Mouse (Mus musculus) forebrain, postnatal 0 days (tissue): ENCODE results near the gene Btla. TPM values are rescaled to one million over a fixed set of nuclear protein-coding genes. Genes with fewer than 3 reads are reported as not detected.

Experiments
- ATAC-seq: fragments of 200-750 bp; cut with Nextera tagmentation; 2 replicates; pipeline ENCODE4 v1.8.0; 2017; ENCODE audit warnings: mild to moderate bottlenecking, moderate library complexity
- DNase-seq: peaks from one replicate; pipeline ENCODE4 v3.0.0-alpha.2; 2015
- H3K27ac ChIP-seq: fragments of 300-500 bp; sonication (generic); 2 replicates; pipeline ENCODE4 v1.5.1; 2014; ENCODE audit warnings: low read depth, mild to moderate bottlenecking, antibody characterized with exemption, low read length, moderate library complexity, mixed read lengths
- H3K27me3 ChIP-seq: fragments of 300-500 bp; sonication (generic); 2 replicates; pipeline ENCODE4 v1.6.1; 2014; ENCODE audit warnings: mild to moderate bottlenecking, low read length, mixed read lengths; ENCODE audit not compliant: insufficient read depth
- H3K36me3 ChIP-seq: fragments of 300-500 bp; sonication (generic); 2 replicates; pipeline ENCODE4 v1.6.1; 2014; ENCODE audit warnings: mild to moderate bottlenecking, moderate library complexity; ENCODE audit not compliant: insufficient read depth
- H3K4me1 ChIP-seq: fragments of 300-500 bp; sonication (generic); 2 replicates; pipeline ENCODE4 v1.6.1; 2014; ENCODE audit warnings: antibody characterized with exemption; ENCODE audit not compliant: insufficient read depth
- H3K4me2 ChIP-seq: fragments of 300-500 bp; sonication (generic); 2 replicates; pipeline ENCODE4 v1.6.1; 2014; ENCODE audit warnings: low read depth, mild to moderate bottlenecking, moderate library complexity
- H3K4me3 ChIP-seq: fragments of 300-500 bp; sonication (generic); 2 replicates; pipeline ENCODE4 v1.5.1; 2014; ENCODE audit warnings: low read depth, low read length, mixed read lengths
- H3K9ac ChIP-seq: fragments of 300-500 bp; sonication (generic); 2 replicates; pipeline ENCODE4 v1.6.1; 2014; ENCODE audit warnings: mild to moderate bottlenecking
- H3K9me3 ChIP-seq: fragments of 300-500 bp; sonication (generic); 2 replicates; pipeline ENCODE4 v1.6.1; 2016; ENCODE audit warnings: low read length
- CTCF ChIP-seq: sonication (generic); IDR thresholded peaks from 2 replicates; pipeline ENCODE4 v1.5.1; 2016; ENCODE audit warnings: antibody characterized with exemption, control low read depth, low read depth
- WGBS: fragments of 180-500 bp; shearing (Covaris S2); extraction: QIAGEN DNeasy Blood & Tissue Kit; methylation state at CpG from one replicate; pipeline ENCODE4 v1.1.7; 2014; 5-methylcytosine and 5-hydroxymethylcytosine counted together
- polyA plus RNA-seq: library from polyadenylated mRNA; unstranded; fragments of >200 nt; fragmentation: Nextera tagmentation; extraction: Ambion mirVana; gene quantifications from 2 replicates; pipeline ENCODE4 v1.2.1, GENCODE M21; 2015
- total RNA-seq: library from RNA; depleted of rRNA; stranded (reverse); fragments of >200 nt; gene quantifications from 2 replicates; pipeline ENCODE4 v1.2.3, GENCODE M21; 2014

The Btla gene
- total and polyA plus RNA-seq, 2 experiments from 2014 or later = 0.13 to 0.81 TPM

DNA sequence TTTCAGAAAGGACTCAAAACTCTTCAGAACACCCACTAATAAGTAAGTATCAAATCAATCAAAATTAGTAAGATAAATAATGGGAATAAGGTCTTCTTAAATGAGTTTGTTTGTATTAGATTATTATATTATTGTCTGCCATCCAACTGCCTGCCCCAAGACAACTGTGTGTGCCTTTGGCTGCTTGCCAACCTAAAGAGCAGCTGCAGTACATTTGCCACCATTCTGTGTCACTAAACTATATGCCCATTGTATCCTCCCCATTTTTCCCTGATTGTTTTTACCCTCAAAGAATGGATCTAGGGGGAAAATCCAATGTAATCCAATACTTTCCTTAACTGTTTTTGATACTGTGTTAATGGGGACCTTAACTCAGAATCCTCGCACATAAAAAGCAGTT is 18.6 kb downstream of the Btla start:
- no peaks in the 10 kb centered on the region for H3K36me3 ChIP-seq
- no peak for DNase-seq
- no peaks in the 10 kb centered on the region for H3K4me1 ChIP-seq
- H3K27ac ChIP-seq = no peak overlapping the region
- no peak overlapping the region for H3K4me2 ChIP-seq
- no peak for TF ChIP-seq CTCF
- WGBS = 51% methylated on average over 1 of the region's 1 CpGs
- no peak for ATAC-seq
- no peaks in the 10 kb centered on the region for H3K9me3 ChIP-seq
- no peak overlapping the region for H3K4me3 ChIP-seq
- no peaks in the 10 kb centered on the region for H3K27me3 ChIP-seq
- no peak overlapping the region for H3K9ac ChIP-seq

DNA sequence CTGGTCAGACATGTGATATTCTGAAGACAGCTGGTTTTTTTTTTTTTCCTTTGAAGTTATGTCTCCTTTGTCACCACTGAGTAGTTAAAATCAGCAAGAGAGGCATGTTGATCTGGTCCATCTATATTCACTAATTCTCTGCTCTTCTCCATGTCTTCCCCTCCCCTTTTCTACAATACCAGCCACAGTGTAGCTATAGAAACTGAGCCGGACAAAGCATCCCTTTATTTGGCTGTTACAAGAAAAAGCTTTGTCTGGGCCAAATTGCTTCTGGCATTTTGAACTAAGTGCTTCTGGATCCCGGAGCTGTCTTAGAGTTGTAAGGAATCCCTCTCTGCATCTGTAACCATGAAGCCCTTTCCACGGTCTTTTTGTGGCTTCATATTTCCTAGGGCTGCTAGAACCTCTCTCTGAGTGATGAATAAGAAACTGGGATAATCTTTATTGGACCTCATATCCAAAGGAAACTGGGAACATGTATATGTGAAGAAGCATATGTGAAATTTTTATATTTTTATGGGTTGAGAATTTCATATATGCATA is 20.9 kb downstream of the Btla start:
- H3K4me1 ChIP-seq = no peaks in the 10 kb centered on the region
- H3K36me3 ChIP-seq = no peaks in the 10 kb centered on the region
- no peaks in the 10 kb centered on the region for H3K9me3 ChIP-seq
- DNase-seq = peak; percentile 16
- no peak overlapping the region for H3K9ac ChIP-seq
- no peak overlapping the region for H3K27ac ChIP-seq
- 7% methylated on average over 3 of the region's 3 CpGs for WGBS
- ATAC-seq = peak; percentile 71
- no peak overlapping the region for H3K4me3 ChIP-seq
- no peak overlapping the region for H3K4me2 ChIP-seq
- no peaks in the 10 kb centered on the region for H3K27me3 ChIP-seq
- no peak for TF ChIP-seq CTCF

DNA sequence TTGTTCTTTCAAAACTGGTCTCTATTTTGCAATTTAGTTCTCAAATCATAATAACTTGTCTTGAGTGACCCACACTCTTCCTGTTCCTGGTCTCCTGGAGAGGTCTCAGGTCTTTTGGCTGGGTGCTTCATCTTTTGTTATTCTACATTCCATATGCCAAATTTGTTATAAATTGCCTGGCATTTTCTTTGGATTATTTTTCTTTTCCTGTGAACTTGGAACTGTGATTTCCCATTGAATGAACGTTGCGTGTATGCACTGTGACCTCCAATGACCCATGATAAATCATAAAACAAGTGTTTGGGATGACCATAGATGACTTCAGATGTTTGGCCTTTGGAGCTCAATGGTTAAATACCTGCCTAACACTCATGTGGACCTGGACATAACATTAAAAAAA is 25.6 kb downstream of the Btla start:
- TF ChIP-seq CTCF = no peak
- no peak overlapping the region for H3K4me3 ChIP-seq
- H3K4me2 ChIP-seq = no peak overlapping the region
- no peaks in the 10 kb centered on the region for H3K9me3 ChIP-seq
- ATAC-seq = no peak
- H3K36me3 ChIP-seq = no peaks in the 10 kb centered on the region
- no peaks in the 10 kb centered on the region for H3K27me3 ChIP-seq
- no peak overlapping the region for H3K27ac ChIP-seq
- 65% methylated on average over 2 of the region's 2 CpGs for WGBS
- no peak overlapping the region for H3K9ac ChIP-seq
- no peak for DNase-seq
- H3K4me1 ChIP-seq = no peaks in the 10 kb centered on the region

DNA sequence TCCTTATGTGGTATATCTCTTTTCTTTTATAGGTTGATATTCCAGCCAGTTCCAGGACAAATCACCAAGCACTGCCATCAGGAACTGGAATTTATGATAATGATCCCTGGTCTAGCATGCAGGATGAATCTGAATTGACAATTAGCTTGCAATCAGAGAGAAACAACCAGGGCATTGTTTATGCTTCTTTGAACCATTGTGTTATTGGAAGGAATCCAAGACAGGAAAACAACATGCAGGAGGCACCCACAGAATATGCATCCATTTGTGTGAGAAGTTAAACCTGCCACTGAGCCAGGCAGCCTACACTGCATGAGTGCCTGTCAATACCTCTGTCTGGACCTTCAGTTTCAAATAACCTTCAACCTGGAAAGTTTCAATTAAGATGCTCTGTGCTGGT is 26.2 kb downstream of the Btla start:
- Histone ChIP-seq H3K36me3 (no peaks in the 10 kb centered on the region), H3K9me3 (no peaks in the 10 kb centered on the region), H3K4me2 (no peak overlapping the region), H3K4me1 (no peaks in the 10 kb centered on the region), H3K27me3 (no peaks in the 10 kb centered on the region), H3K27ac (no peak overlapping the region), H3K4me3 (no peak overlapping the region), H3K9ac (no peak overlapping the region)
- TF ChIP-seq CTCF = no peak
- no peak for ATAC-seq
- DNase-seq = no peak

DNA sequence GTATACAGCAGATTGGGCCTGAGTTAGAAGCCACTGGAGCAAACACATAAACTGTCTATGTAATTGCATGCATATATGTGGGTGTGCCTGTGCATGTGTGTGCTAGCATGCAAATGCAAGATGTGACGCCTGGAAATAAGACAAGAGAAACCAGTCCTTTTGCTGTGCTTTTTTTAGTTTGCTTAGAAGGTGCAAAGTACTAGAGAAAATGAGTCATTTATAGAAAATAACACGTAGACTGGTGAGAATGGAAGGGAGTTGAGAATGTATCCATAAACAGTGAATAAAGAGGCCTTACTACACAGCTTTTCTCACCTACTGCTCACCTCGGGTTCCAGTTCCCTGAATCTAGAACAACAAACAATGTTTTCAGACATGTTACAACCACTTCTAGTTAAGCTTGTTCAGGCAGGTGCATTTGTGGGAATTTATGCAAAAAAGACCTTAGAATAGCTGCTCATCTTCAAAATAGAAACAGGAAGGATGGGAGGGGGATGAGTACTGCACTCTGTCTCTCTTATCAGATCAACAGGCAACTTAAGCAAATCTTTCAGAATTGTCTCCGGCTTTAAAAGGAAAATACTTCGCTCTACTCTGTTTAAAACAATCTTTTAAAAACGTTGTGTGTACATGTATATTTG is 27.8 kb downstream of the Btla start:
- Histone ChIP-seq H3K4me1 (no peaks in the 10 kb centered on the region), H3K4me3 (no peak overlapping the region), H3K4me2 (no peak overlapping the region), H3K9ac (no peak overlapping the region), H3K36me3 (no peaks in the 10 kb centered on the region), H3K27ac (no peak overlapping the region), H3K27me3 (no peaks in the 10 kb centered on the region), H3K9me3 (no peaks in the 10 kb centered on the region)
- ATAC-seq (no peak), DNase-seq (no peak)
- WGBS = 84% methylated on average over 6 of the region's 6 CpGs
- TF ChIP-seq CTCF = no peak

DNA sequence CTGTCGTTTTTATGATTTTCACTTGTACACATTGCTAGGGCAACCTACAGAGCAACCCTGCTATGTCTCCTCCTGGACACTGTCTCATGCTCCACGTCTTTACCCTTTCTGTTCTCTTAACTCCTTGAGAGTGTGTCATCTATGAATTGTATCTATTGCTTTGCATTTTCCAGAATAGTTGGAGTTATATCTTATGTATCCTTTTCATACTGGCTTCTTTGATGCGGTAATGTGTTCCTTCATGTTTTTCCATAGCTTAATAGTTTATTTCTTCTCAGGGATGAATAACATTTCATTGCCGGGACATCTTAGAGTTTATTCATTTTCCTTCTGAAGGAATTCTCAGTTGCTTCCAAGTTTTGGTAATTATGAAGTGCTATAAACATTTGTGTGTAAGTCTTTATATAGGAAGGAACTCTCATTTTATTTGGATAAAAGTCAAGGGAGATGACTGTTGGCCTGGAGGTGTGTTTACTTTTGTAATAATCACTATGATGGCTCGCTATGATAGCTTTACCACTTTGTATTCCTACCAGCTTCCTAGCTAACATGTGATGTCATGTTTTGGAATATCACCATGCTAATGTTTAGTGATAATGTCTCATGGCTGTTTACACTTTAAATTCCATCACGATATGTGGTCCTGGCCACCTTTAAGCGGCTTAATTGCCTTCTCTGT is 31.2 kb downstream of the Btla start:
- Histone ChIP-seq H3K27me3 (no peaks in the 10 kb centered on the region), H3K4me2 (no peak overlapping the region), H3K4me1 (no peaks in the 10 kb centered on the region), H3K27ac (no peak overlapping the region), H3K9ac (no peak overlapping the region), H3K9me3 (no peaks in the 10 kb centered on the region), H3K36me3 (no peaks in the 10 kb centered on the region), H3K4me3 (no peak overlapping the region)
- ATAC-seq (no peak), DNase-seq (no peak)
- TF ChIP-seq CTCF = no peak
- 91% methylated on average over 7 of the region's 7 CpGs for WGBS

DNA sequence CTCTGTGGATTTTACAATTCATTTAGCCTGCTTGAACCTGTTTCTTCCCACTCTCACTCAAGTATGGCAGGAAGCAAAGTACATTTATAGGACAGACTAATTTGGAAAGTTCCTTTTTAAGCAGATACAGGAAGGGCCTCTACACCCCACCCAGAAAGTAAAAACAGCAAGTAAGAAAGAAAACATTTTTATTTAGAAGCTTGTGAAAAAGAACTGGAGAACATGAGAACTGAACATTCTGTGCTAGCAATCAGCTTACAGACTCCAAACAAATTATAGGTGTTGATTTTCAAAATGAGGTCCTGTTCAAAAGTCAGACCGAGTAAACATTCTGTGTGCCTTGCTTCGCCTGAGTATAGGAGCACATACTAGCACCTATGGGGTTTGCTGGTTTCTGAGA is 32.8 kb downstream of the Btla start:
- TF ChIP-seq CTCF = no peak
- H3K9ac ChIP-seq = no peak overlapping the region
- DNase-seq = no peak
- H3K27ac ChIP-seq = no peak overlapping the region
- H3K4me3 ChIP-seq = no peak overlapping the region
- WGBS = 84% methylated on average over 2 of the region's 2 CpGs
- H3K4me2 ChIP-seq = no peak overlapping the region
- no peaks in the 10 kb centered on the region for H3K36me3 ChIP-seq
- H3K27me3 ChIP-seq = no peaks in the 10 kb centered on the region
- no peak for ATAC-seq
- H3K9me3 ChIP-seq = no peaks in the 10 kb centered on the region
- H3K4me1 ChIP-seq = no peaks in the 10 kb centered on the region
